In genomic region chr1:119073876-119074275, GRCm38 (mm10) we compare ENCODE assay signal across 26 mouse cellular contexts. TPM values are rescaled to one million over a fixed set of nuclear protein-coding genes. Genes with fewer than 3 reads are reported as not detected.
"Had no signal": no experiment of that assay in that cellular context is flagged by ENCODE, and none has a peak within 500 bp of the region (broad histone marks: within the 10 kb centered on the region; RNA-seq: fewer than 3 reads in every experiment).

No protein-coding gene starts in this region.

- H3K9me3 ChIP-seq: embryonic facial prominence, embryonic 10.5 days; embryonic facial prominence, embryonic 12.5 days; embryonic facial prominence, embryonic 13.5 days; embryonic facial prominence, embryonic 15.5 days; forebrain, embryonic 10.5 days; forebrain, embryonic 12.5 days; forebrain, embryonic 13.5 days; forebrain, embryonic 15.5 days had no signal

- H3K36me3 ChIP-seq: embryonic facial prominence, embryonic 10.5 days; embryonic facial prominence, embryonic 12.5 days; embryonic facial prominence, embryonic 13.5 days; embryonic facial prominence, embryonic 15.5 days; forebrain, embryonic 10.5 days; forebrain, embryonic 12.5 days; forebrain, embryonic 15.5 days had no signal

- H3K27me3 ChIP-seq: forebrain, embryonic 13.5 days; forebrain, embryonic 15.5 days had no signal

- H3K4me2 ChIP-seq: embryonic facial prominence, embryonic 12.5 days; embryonic facial prominence, embryonic 13.5 days; embryonic facial prominence, embryonic 15.5 days; forebrain, embryonic 12.5 days; forebrain, embryonic 13.5 days; forebrain, embryonic 15.5 days had no signal

- H3K9ac ChIP-seq: embryonic facial prominence, embryonic 12.5 days; embryonic facial prominence, embryonic 13.5 days; embryonic facial prominence, embryonic 15.5 days; forebrain, embryonic 12.5 days; forebrain, embryonic 13.5 days; forebrain, embryonic 15.5 days; forebrain, postnatal 0 days had no signal

- H3K4me1 ChIP-seq: embryonic facial prominence, embryonic 12.5 days; forebrain, embryonic 10.5 days; forebrain, embryonic 12.5 days; forebrain, embryonic 13.5 days; forebrain, embryonic 15.5 days had no signal

- DNase-seq: cerebellum, adult 9-11 months; cerebellum, postnatal 10 days; cerebellum, postnatal 14 days; cerebellum, postnatal 25 days; cerebellum, postnatal 36 days; embryo, embryonic 11 days; forebrain, postnatal 0 days; gastrocnemius, adult 2 months; gastrocnemius, postnatal 10 days; gastrocnemius, postnatal 14 days; gastrocnemius, postnatal 25 days; gastrocnemius, postnatal 36 days; heart, adult 11 months; heart, adult 18-20 months; heart, adult 2 months had no signal

- ATAC-seq: forebrain, embryonic 13.5 days; forebrain, embryonic 14.5 days; forebrain, embryonic 15.5 days; forebrain, embryonic 16.5 days; forebrain, postnatal 0 days had no signal

- H3K4me3 ChIP-seq: embryonic facial prominence, embryonic 10.5 days; embryonic facial prominence, embryonic 12.5 days; embryonic facial prominence, embryonic 13.5 days; embryonic facial prominence, embryonic 15.5 days; erythroblast, embryonic 14.5 days; forebrain, embryonic 10.5 days; forebrain, embryonic 12.5 days; forebrain, embryonic 13.5 days; forebrain, embryonic 15.5 days; gastrocnemius, adult 2 months; heart, adult 2 months had no signal

- H3K27ac ChIP-seq: embryonic facial prominence, embryonic 10.5 days; embryonic facial prominence, embryonic 12.5 days; embryonic facial prominence, embryonic 13.5 days; embryonic facial prominence, embryonic 15.5 days; forebrain, embryonic 10.5 days; forebrain, embryonic 12.5 days; forebrain, embryonic 13.5 days; forebrain, embryonic 15.5 days; gastrocnemius, adult 2 months; heart, adult 2 months had no signal

RNA-seq across cellular contexts. Expression of gene Gli2, which starts 20.5 kb away (rescaled TPM):
- polyA plus RNA-seq: erythroblast, embryonic 14.5 days had no signal
